12 mouse cellular contexts compared by ENCODE assay signal in genomic region chr10:5800490-5800889, GRCm38 (mm10). TPM values are rescaled to one million over a fixed set of nuclear protein-coding genes. Genes with fewer than 3 reads are reported as not detected.
DNase-seq lines count a peak whose midpoint lies in the region; ATAC-seq and TF ChIP-seq lines count a peak whose summit lies in the region.
"Had no signal": no experiment of that assay in that cellular context is flagged by ENCODE, and none has a peak within 500 bp of the region (broad histone marks: within the 10 kb centered on the region; RNA-seq: fewer than 3 reads in every experiment).

No protein-coding gene starts in this region.

- no peak for TF ChIP-seq EP300 in heart, adult 2 months (IDR thresholded peaks at IDR 0.05; ENCODE audit: insufficient read depth, low read depth, low read length)

- H3K4me2 ChIP-seq in lung, embryonic 14.5 days: no peak overlapping the region
- H3K4me2 ChIP-seq: lung, embryonic 15.5 days had no signal

- no peak overlapping the region for H3K27ac ChIP-seq in heart, adult 2 months
- H3K27ac ChIP-seq in lung, embryonic 14.5 days (ENCODE audit: low read depth): no peak overlapping the region
- H3K27ac ChIP-seq: lung, embryonic 15.5 days had no signal

- peaks cover 2% of the 10 kb centered on the region; the same call in 1 of the 2 replicates for H3K4me1 ChIP-seq in heart, adult 2 months (ENCODE audit: control insufficient read depth, insufficient read depth, low read length)
- no peaks in the 10 kb centered on the region for H3K4me1 ChIP-seq in lung, embryonic 14.5 days (ENCODE audit: insufficient read depth)

- peak; percentile 77 for TF ChIP-seq CTCF in heart, adult 2 months (IDR thresholded peaks at IDR 0.05)
- peak; percentile 51; the same call in 1 of the 2 replicates for TF ChIP-seq CTCF in lung, embryonic 14.5 days (IDR thresholded peaks at IDR 0.05; ENCODE audit: low read depth)

- no peaks in the 10 kb centered on the region for H3K27me3 ChIP-seq in heart, adult 2 months (ENCODE audit: control insufficient read depth, insufficient read depth, low read length)
- H3K27me3 ChIP-seq in lung, embryonic 14.5 days (ENCODE audit: insufficient read depth, low read length): no peaks in the 10 kb centered on the region
- H3K27me3 ChIP-seq: heart, embryonic 12.5 days; lung, embryonic 15.5 days had no signal

- intact Hi-C loops in heart, adult 2 months (cut with DNase I): loop anchor here (2.0 to 5.0 kb wide), 3 partner anchors 24 to 1977 kb away; no protein-coding TSS in a partner anchor
- intact Hi-C loops in heart, postnatal 25 days (cut with DNase I): loop anchor here (5.0 kb wide), 1 partner anchor 42 kb away; no protein-coding TSS in a partner anchor

- DNase-seq in heart, adult 2 months: no peak
- no peak for DNase-seq in heart, postnatal 25 days (ENCODE audit: low spot score)
- peak; percentile 72 for DNase-seq in lung, embryonic 14.5 days
- no peak for DNase-seq in lung, postnatal 4 days
- DNase-seq in R1 (ENCODE audit: low read depth, low spot score): peak; percentile 44
- DNase-seq in retina, embryonic 14.5 days (ENCODE audit: low spot score): peak; percentile 59
- DNase-seq in right cerebral cortex, postnatal 10 days (ENCODE audit: low spot score in 2 of 2): no peak
- no peak for DNase-seq in ovary, postnatal 10 days (ENCODE audit: low spot score)
- DNase-seq: spleen, adult 18-20 months; thymus, postnatal 4 days had no signal

- no peak for TF ChIP-seq POLR2A in heart, adult 2 months (IDR thresholded peaks at IDR 0.05; ENCODE audit: insufficient read depth, low read depth, low read length)

- H3K36me3 ChIP-seq in heart, adult 2 months (ENCODE audit: control insufficient read depth, insufficient read depth, low read length): peaks cover 2% of the 10 kb centered on the region
- peaks cover 50% of the 10 kb centered on the region for H3K36me3 ChIP-seq in lung, embryonic 14.5 days (ENCODE audit: insufficient read depth)

- H3K79me2 ChIP-seq in heart, adult 2 months (replicated peaks; ENCODE audit: control insufficient read depth, insufficient read depth, low read length): no peaks in the 10 kb centered on the region; the same call in 1 of the 2 replicates

- H3K9ac ChIP-seq in heart, adult 2 months (ENCODE audit: low read depth, low read length): no peak overlapping the region
- H3K9ac ChIP-seq in lung, embryonic 14.5 days: no peak overlapping the region
- H3K9ac ChIP-seq: heart, embryonic 12.5 days; lung, embryonic 15.5 days had no signal

- ATAC-seq in lung, embryonic 14.5 days (ENCODE audit: insufficient read depth): no peak

- WGBS in heart, adult 2 months: 93% methylated on average over 1 of the region's 1 CpGs
- 85% methylated on average over 1 of the region's 1 CpGs for WGBS in lung, embryonic 14.5 days

- H3K9me3 ChIP-seq in lung, embryonic 14.5 days (ENCODE audit: low read depth, low read length): no peaks in the 10 kb centered on the region
- H3K9me3 ChIP-seq: heart, embryonic 12.5 days; lung, embryonic 15.5 days had no signal

- no peak overlapping the region for H3K4me3 ChIP-seq in heart, adult 2 months
- no peak overlapping the region for H3K4me3 ChIP-seq in lung, embryonic 14.5 days (ENCODE audit: low read depth, low read length)
- H3K4me3 ChIP-seq: heart, embryonic 12.5 days; lung, embryonic 15.5 days had no signal

RNA-seq across cellular contexts. Expression of gene Fbxo5, which starts 4.9 kb away (rescaled TPM):
- under 1 TPM; 0.36 to 0.65 TPM for total RNA-seq in heart, adult 2 months (2021)
- polyA plus RNA-seq in heart, adult 2 months (2012; rRNA removed): 0.43 and 0.85 TPM in 2 replicates
- total RNA-seq in heart, postnatal 25 days (2021): 1 to 10 TPM in 1 of 2 experiments, under 1 TPM in 1; 0.55 to 1.9 TPM
- polyA plus RNA-seq in lung, embryonic 14.5 days (2014; fragmentation: Nextera tagmentation; extraction: Ambion mirVana): 90.7 and 91.0 TPM in 2 replicates

RNA-seq across cellular contexts. Expression of gene Mtrf1l, which starts 23.2 kb away (rescaled TPM):
- total RNA-seq in heart, adult 2 months (2021): 1 to 10 TPM; 8.4 to 9.6 TPM
- polyA plus RNA-seq in heart, adult 2 months (2012; rRNA removed): 1.6 and 3.5 TPM in 2 replicates
- 10 to 100 TPM in 1 of 2 experiments, 1 to 10 TPM in 1; 9.1 to 10.4 TPM for total RNA-seq in heart, postnatal 25 days (2021)
- 17.8 and 19.0 TPM in 2 replicates for polyA plus RNA-seq in lung, embryonic 14.5 days (2014; fragmentation: Nextera tagmentation; extraction: Ambion mirVana)

Comparison
In these comparisons a context has a peak if more than half of its experiments do, and no peak if none do; other contexts are left out.
1. DNase-seq: peak in lung, embryonic 14.5 days (single experiment), R1 (single experiment) and retina, embryonic 14.5 days (single experiment); none in heart, adult 2 months (0 of 2), heart, postnatal 25 days (single experiment), lung, postnatal 4 days (0 of 2), right cerebral cortex, postnatal 10 days (0 of 2) and ovary, postnatal 10 days (single experiment).